Mouse (Mus musculus) telencephalon, adult 2 months (tissue): ENCODE measurements at regions not wholly inside any gene's neighbourhood (a gene's known extent, or its start where the extent isn't known, plus 50 kb on each side); places are given as distances from the start of the nearest gene placed in this dataset.

Experiments
- DNase-seq: peaks from one replicate; pipeline ENCODE4 v3.0.0-alpha.2; 2011; ENCODE audit warnings: low read depth, low spot score

GRCm38 (mm10) chr19:20310653-20311052 lies 80.1 kb downstream of the Anxa1 start:
- DNase-seq: no peak

- DNase-seq: no peak
These were observed 90.6 kb downstream of the Anxa1 start for GRCm38 (mm10) chr19:20300066-20300651.

- DNase-seq: no peak
These were observed 92.3 kb downstream of the Anxa1 start for GRCm38 (mm10) chr19:20298431-20298830.

GRCm38 (mm10) chr19:20285188-20285587 lies 105.6 kb downstream of the Anxa1 start:
- DNase-seq: no peak

- DNase-seq: peak; percentile 31
These were observed 107.6 kb downstream of the Anxa1 start for GRCm38 (mm10) chr19:20283105-20283504.

- DNase-seq: peak; percentile 67
These were observed 129.2 kb downstream of the Anxa1 start for GRCm38 (mm10) chr19:20261586-20261985.

GRCm38 (mm10) chr19:20252151-20252550 lies 138.6 kb downstream of the Anxa1 start:
- DNase-seq: no peak

GRCm38 (mm10) chr19:20243817-20244216 lies 146.9 kb downstream of the Anxa1 start:
- DNase-seq: no peak

- no peak for DNase-seq
These were observed 149.5 kb downstream of the Anxa1 start for GRCm38 (mm10) chr19:20241266-20241665.

- no peak for DNase-seq
These were observed 150.3 kb downstream of the Anxa1 start for GRCm38 (mm10) chr19:20240471-20240870.

GRCm38 (mm10) chr19:20239396-20239795 lies 151.3 kb downstream of the Anxa1 start:
- peak; percentile 67 for DNase-seq

GRCm38 (mm10) chr19:20226756-20227155 lies 164.0 kb downstream of the Anxa1 start:
- no peak for DNase-seq

GRCm38 (mm10) chr19:20217389-20217788 lies 173.4 kb downstream of the Anxa1 start:
- no peak for DNase-seq

GRCm38 (mm10) chr19:20194511-20194910 lies 196.2 kb downstream of the Anxa1 start:
- peak; percentile 36 for DNase-seq

- DNase-seq: peak; percentile 33
These were observed 208.9 kb downstream of the Anxa1 start for GRCm38 (mm10) chr19:20181854-20182253.

- DNase-seq: no peak
These were observed 229.2 kb downstream of the Anxa1 start for GRCm38 (mm10) chr19:20161502-20161901.

- no peak for DNase-seq
These were observed 234.3 kb downstream of the Anxa1 start for GRCm38 (mm10) chr19:20156398-20156937.

- no peak for DNase-seq
These were observed 251.2 kb downstream of the Anxa1 start for GRCm38 (mm10) chr19:20139506-20139905.

GRCm38 (mm10) chr19:20123546-20124195 lies 267.1 kb downstream of the Anxa1 start:
- no peak for DNase-seq

GRCm38 (mm10) chr19:20122475-20122874 lies 268.3 kb downstream of the Anxa1 start:
- no peak for DNase-seq

GRCm38 (mm10) chr19:20114237-20114636 lies 276.5 kb downstream of the Anxa1 start:
- DNase-seq: no peak
